Mouse (Mus musculus): Measurements from ENCODE around the gene Itgav. TPM values are rescaled to one million over a fixed set of nuclear protein-coding genes. Genes with fewer than 3 reads are reported as not detected.

Gene Itgav
- polyA plus RNA-seq, 1 experiment from 2014 or later = 75.3 TPM

- no peak overlapping the region for H3K27ac ChIP-seq (ENCODE audit: low read depth)
- no peak overlapping the region for H3K4me2 ChIP-seq (ENCODE audit: low read length)
- 78% methylated on average over 7 of the region's 7 CpGs for WGBS
- 0 out of 2 replicates have a peak, but pooled peaks cover 3% of the 10 kb centered on the region for H3K4me1 ChIP-seq (replicated peaks; ENCODE audit: control insufficient read depth, insufficient read depth, low read length)
- DNase-seq (ENCODE audit: low spot score) = no peak
- H3K27me3 ChIP-seq (replicated peaks; ENCODE audit: control insufficient read depth, insufficient read depth, low read length) = no peaks in the 10 kb centered on the region
- no peaks in the 10 kb centered on the region for H3K9me3 ChIP-seq (ENCODE audit: control insufficient read depth, low read length)
- ATAC-seq (replicated peaks; ENCODE audit: low FRiP score, low TSS enrichment, low read depth) = no peak
- H3K9ac ChIP-seq (ENCODE audit: low read length) = no peak overlapping the region
- no peak overlapping the region for H3K4me3 ChIP-seq (ENCODE audit: low read depth, low read length)
- peaks cover 22% of the 10 kb centered on the region for H3K36me3 ChIP-seq (ENCODE audit: control insufficient read depth, insufficient read depth, low read length)
Observed at GRCm38 (mm10) chr2:83762106-83762855, 38.1 kb downstream of the Itgav start.

GRCm38 (mm10) chr2:83766058-83766457 lies 41.9 kb downstream of the Itgav start:
- 62% methylated on average over 6 of the region's 6 CpGs for WGBS
- no peak overlapping the region for H3K4me2 ChIP-seq (ENCODE audit: low read length)
- ATAC-seq (replicated peaks; ENCODE audit: low FRiP score, low TSS enrichment, low read depth) (no peak), DNase-seq (ENCODE audit: low spot score) (no peak)
- no peaks in the 10 kb centered on the region for H3K27me3 ChIP-seq (replicated peaks; ENCODE audit: control insufficient read depth, insufficient read depth, low read length)
- no peak overlapping the region for H3K27ac ChIP-seq (ENCODE audit: low read depth)
- H3K4me1 ChIP-seq (replicated peaks; ENCODE audit: control insufficient read depth, insufficient read depth, low read length) = no peaks in the 10 kb centered on the region
- no peaks in the 10 kb centered on the region for H3K9me3 ChIP-seq (ENCODE audit: control insufficient read depth, low read length)
- H3K9ac ChIP-seq (ENCODE audit: low read length) = no peak overlapping the region
- H3K36me3 ChIP-seq (ENCODE audit: control insufficient read depth, insufficient read depth, low read length) = peaks cover 34% of the 10 kb centered on the region
- no peak overlapping the region for H3K4me3 ChIP-seq (ENCODE audit: low read depth, low read length)

- Histone ChIP-seq H3K4me3 (ENCODE audit: low read depth, low read length) (no peak overlapping the region), H3K36me3 (ENCODE audit: control insufficient read depth, insufficient read depth, low read length) (peaks cover 38% of the 10 kb centered on the region), H3K27ac (ENCODE audit: low read depth) (no peak overlapping the region), H3K27me3 (replicated peaks; ENCODE audit: control insufficient read depth, insufficient read depth, low read length) (no peaks in the 10 kb centered on the region), H3K4me2 (ENCODE audit: low read length) (no peak overlapping the region), H3K4me1 (replicated peaks; ENCODE audit: control insufficient read depth, insufficient read depth, low read length) (no peaks in the 10 kb centered on the region), H3K9me3 (ENCODE audit: control insufficient read depth, low read length) (no peaks in the 10 kb centered on the region), H3K9ac (ENCODE audit: low read length) (no peak overlapping the region)
- WGBS = 80% methylated on average over 1 of the region's 1 CpGs
- no peak for DNase-seq (ENCODE audit: low spot score)
- no peak for ATAC-seq (replicated peaks; ENCODE audit: low FRiP score, low TSS enrichment, low read depth)
Observed at GRCm38 (mm10) chr2:83766878-83767277, 42.7 kb downstream of the Itgav start.

DNA sequence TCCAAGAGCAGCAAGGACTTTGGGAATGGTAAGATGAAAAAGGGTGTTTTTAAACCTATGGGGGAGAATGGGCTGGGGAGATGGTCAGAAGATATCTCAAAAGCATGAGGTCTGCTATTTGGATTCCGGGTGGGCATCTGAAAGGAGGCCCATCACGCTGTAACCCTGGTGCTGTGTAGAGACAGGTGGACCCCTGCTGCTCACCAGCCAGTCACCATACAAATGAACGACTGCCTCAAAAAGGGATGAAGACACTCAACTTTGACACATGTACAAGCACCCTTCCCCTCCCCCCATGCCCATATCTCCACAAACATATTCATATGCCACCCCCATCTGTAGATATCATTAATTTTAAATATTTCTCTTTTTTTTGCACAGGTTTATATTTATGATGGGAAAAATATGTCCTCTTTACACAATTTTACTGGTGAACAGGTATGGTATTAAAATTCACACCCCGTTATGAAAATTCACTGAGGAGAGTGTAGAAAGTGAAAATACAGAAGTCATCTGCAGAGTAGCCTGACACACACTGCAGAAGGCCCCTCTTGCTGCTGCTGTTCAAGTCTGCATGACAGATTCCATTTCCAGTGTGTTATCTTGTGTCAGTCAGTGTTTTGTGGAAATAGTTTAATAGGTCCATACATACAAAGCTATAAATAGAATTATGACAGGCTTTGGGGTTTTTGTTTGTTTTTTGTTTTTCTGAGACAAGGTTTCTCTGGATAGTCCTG lies 44.3 kb downstream of the Itgav start:
- no peak overlapping the region for H3K4me3 ChIP-seq (ENCODE audit: low read depth, low read length)
- no peaks in the 10 kb centered on the region for H3K4me1 ChIP-seq (replicated peaks; ENCODE audit: control insufficient read depth, insufficient read depth, low read length)
- no peak overlapping the region for H3K4me2 ChIP-seq (ENCODE audit: low read length)
- ATAC-seq (replicated peaks; ENCODE audit: low FRiP score, low TSS enrichment, low read depth) = no peak
- no peaks in the 10 kb centered on the region for H3K27me3 ChIP-seq (replicated peaks; ENCODE audit: control insufficient read depth, insufficient read depth, low read length)
- H3K9me3 ChIP-seq (ENCODE audit: control insufficient read depth, low read length) = no peaks in the 10 kb centered on the region
- H3K27ac ChIP-seq (ENCODE audit: low read depth) = no peak overlapping the region
- H3K9ac ChIP-seq (ENCODE audit: low read length) = no peak overlapping the region
- H3K36me3 ChIP-seq (ENCODE audit: control insufficient read depth, insufficient read depth, low read length) = peaks cover 54% of the 10 kb centered on the region
- 92% methylated on average over 4 of the region's 4 CpGs for WGBS
- DNase-seq (ENCODE audit: low spot score) = no peak

DNA sequence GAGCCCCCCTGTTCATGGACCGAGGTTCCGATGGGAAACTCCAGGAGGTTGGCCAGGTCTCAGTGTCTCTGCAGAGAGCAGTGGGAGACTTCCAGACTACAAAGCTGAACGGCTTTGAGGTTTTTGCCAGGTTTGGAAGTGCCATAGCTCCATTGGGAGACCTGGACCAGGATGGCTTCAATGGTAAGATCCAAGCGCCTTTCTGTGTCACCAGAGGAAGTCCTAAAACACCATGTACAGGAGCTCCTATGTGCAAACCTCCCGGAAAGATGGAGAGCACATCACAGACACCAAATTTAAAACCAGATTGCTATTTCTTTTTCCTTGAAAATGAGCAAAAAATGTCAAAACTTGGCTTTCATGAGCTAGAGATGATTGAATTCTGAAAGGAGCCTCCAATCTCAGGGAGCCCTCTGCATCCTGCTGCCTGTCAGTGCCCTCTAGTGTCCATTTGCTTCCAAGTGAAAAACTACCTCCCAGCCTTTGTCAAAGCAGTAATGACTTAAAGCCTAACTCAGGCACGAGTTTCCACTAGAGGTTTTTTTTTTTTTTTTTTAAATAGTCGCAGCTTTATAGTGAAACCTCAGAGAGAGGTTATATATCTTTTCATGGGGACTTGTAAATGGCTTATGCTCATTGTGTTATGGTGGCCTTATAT lies 47.1 kb downstream of the Itgav start:
- no peaks in the 10 kb centered on the region for H3K27me3 ChIP-seq (replicated peaks; ENCODE audit: control insufficient read depth, insufficient read depth, low read length)
- H3K4me1 ChIP-seq (replicated peaks; ENCODE audit: control insufficient read depth, insufficient read depth, low read length) = no peaks in the 10 kb centered on the region
- no peaks in the 10 kb centered on the region for H3K9me3 ChIP-seq (ENCODE audit: control insufficient read depth, low read length)
- no peak overlapping the region for H3K4me2 ChIP-seq (ENCODE audit: low read length)
- H3K4me3 ChIP-seq (ENCODE audit: low read depth, low read length) = no peak overlapping the region
- H3K27ac ChIP-seq (ENCODE audit: low read depth) = no peak overlapping the region
- H3K9ac ChIP-seq (ENCODE audit: low read length) = no peak overlapping the region
- ATAC-seq (replicated peaks; ENCODE audit: low FRiP score, low TSS enrichment, low read depth) (no peak), DNase-seq (ENCODE audit: low spot score) (no peak)
- peaks cover 59% of the 10 kb centered on the region for H3K36me3 ChIP-seq (ENCODE audit: control insufficient read depth, insufficient read depth, low read length)
- 65% methylated on average over 7 of the region's 7 CpGs for WGBS

DNA sequence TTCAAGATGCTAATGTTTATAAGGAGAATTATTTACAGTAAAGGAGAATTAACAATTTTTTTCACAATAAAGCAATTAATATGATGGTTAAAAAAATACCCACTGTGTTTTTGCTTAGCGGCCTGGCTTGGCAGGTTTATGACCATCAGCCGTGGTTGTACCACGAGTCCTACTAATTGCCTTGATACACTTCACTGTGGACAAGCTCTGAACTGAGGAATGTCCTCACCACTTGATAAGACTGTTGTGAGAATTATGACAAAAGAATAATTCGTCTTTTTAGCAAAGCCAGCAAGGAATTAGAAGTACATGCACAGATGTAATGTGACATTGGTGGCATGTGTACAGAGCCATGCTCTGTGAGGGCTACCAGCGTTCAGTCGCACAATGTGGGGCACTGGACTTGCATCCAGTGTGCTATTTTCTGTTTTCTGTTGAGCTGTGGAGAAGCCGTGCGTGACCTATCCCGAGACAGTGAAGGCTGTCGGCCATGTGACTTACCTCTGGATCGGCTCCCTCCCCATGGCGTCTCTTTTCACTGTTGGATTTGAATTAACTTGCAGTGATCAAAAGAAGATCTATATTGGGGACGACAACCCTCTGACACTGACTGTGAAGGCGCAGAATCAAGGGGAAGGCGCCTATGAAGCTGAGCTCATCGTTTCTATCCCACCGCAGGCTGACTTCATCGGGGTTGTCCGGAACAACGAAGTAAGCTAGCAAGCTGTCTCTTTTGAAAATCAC lies 67.3 kb downstream of the Itgav start:
- no peak overlapping the region for H3K9ac ChIP-seq (ENCODE audit: low read length)
- H3K27me3 ChIP-seq (replicated peaks; ENCODE audit: control insufficient read depth, insufficient read depth, low read length) = no peaks in the 10 kb centered on the region
- H3K27ac ChIP-seq (ENCODE audit: low read depth) = no peak overlapping the region
- H3K36me3 ChIP-seq (ENCODE audit: control insufficient read depth, insufficient read depth, low read length) = peaks cover 77% of the 10 kb centered on the region
- H3K4me1 ChIP-seq (replicated peaks; ENCODE audit: control insufficient read depth, insufficient read depth, low read length) = no peaks in the 10 kb centered on the region
- ATAC-seq (replicated peaks; ENCODE audit: low FRiP score, low TSS enrichment, low read depth) (no peak), DNase-seq (ENCODE audit: low spot score) (no peak)
- no peak overlapping the region for H3K4me2 ChIP-seq (ENCODE audit: low read length)
- H3K9me3 ChIP-seq (ENCODE audit: control insufficient read depth, low read length) = no peaks in the 10 kb centered on the region
- H3K4me3 ChIP-seq (ENCODE audit: low read depth, low read length) = no peak overlapping the region
- 93% methylated on average over 20 of the region's 20 CpGs for WGBS

- Histone ChIP-seq H3K36me3 (ENCODE audit: control insufficient read depth, insufficient read depth, low read length) (peaks cover 82% of the 10 kb centered on the region), H3K4me2 (ENCODE audit: low read length) (no peak overlapping the region), H3K27ac (ENCODE audit: low read depth) (no peak overlapping the region), H3K9ac (ENCODE audit: low read length) (no peak overlapping the region), H3K4me3 (ENCODE audit: low read depth, low read length) (no peak overlapping the region), H3K4me1 (replicated peaks; ENCODE audit: control insufficient read depth, insufficient read depth, low read length) (no peaks in the 10 kb centered on the region), H3K27me3 (replicated peaks; ENCODE audit: control insufficient read depth, insufficient read depth, low read length) (no peaks in the 10 kb centered on the region), H3K9me3 (ENCODE audit: control insufficient read depth, low read length) (no peaks in the 10 kb centered on the region)
- DNase-seq (ENCODE audit: low spot score) = no peak
- WGBS = 92% methylated on average over 4 of the region's 4 CpGs
- ATAC-seq (replicated peaks; ENCODE audit: low FRiP score, low TSS enrichment, low read depth) = no peak
Observed at GRCm38 (mm10) chr2:83792102-83792501, 67.9 kb downstream of the Itgav start.

- no peak overlapping the region for H3K27ac ChIP-seq (ENCODE audit: low read depth)
- no peak overlapping the region for H3K4me2 ChIP-seq (ENCODE audit: low read length)
- H3K27me3 ChIP-seq (replicated peaks; ENCODE audit: control insufficient read depth, insufficient read depth, low read length) = no peaks in the 10 kb centered on the region
- H3K9ac ChIP-seq (ENCODE audit: low read length) = no peak overlapping the region
- H3K9me3 ChIP-seq (ENCODE audit: control insufficient read depth, low read length) = no peaks in the 10 kb centered on the region
- H3K36me3 ChIP-seq (ENCODE audit: control insufficient read depth, insufficient read depth, low read length) = peaks cover 93% of the 10 kb centered on the region
- H3K4me1 ChIP-seq (replicated peaks; ENCODE audit: control insufficient read depth, insufficient read depth, low read length) = no peaks in the 10 kb centered on the region
- 74% methylated on average over 4 of the region's 4 CpGs for WGBS
- ATAC-seq (replicated peaks; ENCODE audit: low FRiP score, low TSS enrichment, low read depth) = no peak
- H3K4me3 ChIP-seq (ENCODE audit: low read depth, low read length) = no peak overlapping the region
- DNase-seq (ENCODE audit: low spot score) = no peak
Observed at GRCm38 (mm10) chr2:83795766-83796165, 71.6 kb downstream of the Itgav start.
